Mouse (Mus musculus) midbrain, embryonic 11.5 days (tissue): ENCODE measurements around the gene Pigz. TPM values are rescaled to one million over a fixed set of nuclear protein-coding genes. Genes with fewer than 3 reads are reported as not detected.

ENCODE experiments used
- ATAC-seq: fragments of 200-750 bp; cut with Nextera tagmentation; 2 replicates; pipeline ENCODE4 v1.8.0; 2017; ENCODE audit warnings: moderate TSS enrichment, moderate library complexity; ENCODE audit not compliant: low FRiP score
- DNase-seq: peaks from one replicate; pipeline ENCODE4 v3.0.0; 2015; ENCODE audit warnings: low spot score; ENCODE audit errors: missing footprints
- H3K27ac ChIP-seq: fragments of 300-500 bp; sonication (generic); 2 replicates; pipeline ENCODE4 v1.5.1; 2014; ENCODE audit warnings: low read depth, low read length
- H3K27me3 ChIP-seq: fragments of 300-500 bp; sonication (generic); 2 replicates; pipeline ENCODE4 v1.6.1; 2014; ENCODE audit warnings: mild to moderate bottlenecking, low read length, moderate library complexity, mixed read lengths; ENCODE audit not compliant: control insufficient read depth, insufficient read depth
- H3K36me3 ChIP-seq: fragments of 300-500 bp; sonication (generic); 2 replicates; pipeline ENCODE4 v1.6.1; 2014; ENCODE audit warnings: mild to moderate bottlenecking, low read length, moderate library complexity, mixed read lengths; ENCODE audit not compliant: control insufficient read depth, insufficient read depth
- H3K4me1 ChIP-seq: fragments of 300-500 bp; sonication (generic); 2 replicates; pipeline ENCODE4 v1.6.1; 2014; ENCODE audit warnings: low read length; ENCODE audit not compliant: control insufficient read depth, insufficient read depth
- H3K4me2 ChIP-seq: fragments of 300-500 bp; sonication (generic); 2 replicates; pipeline ENCODE4 v1.6.1; 2014; ENCODE audit warnings: mild to moderate bottlenecking, moderate library complexity
- H3K4me3 ChIP-seq: fragments of 300-500 bp; sonication (generic); 2 replicates; pipeline ENCODE4 v1.5.1; 2014; ENCODE audit warnings: low read depth, low read length
- H3K9ac ChIP-seq: fragments of 300-500 bp; sonication (generic); 2 replicates; pipeline ENCODE4 v1.6.1; 2014; ENCODE audit warnings: low read length
- H3K9me3 ChIP-seq: fragments of 300-500 bp; sonication (generic); 2 replicates; pipeline ENCODE4 v1.6.1; 2016; ENCODE audit warnings: low read length; ENCODE audit not compliant: control insufficient read depth
- WGBS: fragments of 180-500 bp; shearing (Covaris S2); extraction: QIAGEN DNeasy Blood & Tissue Kit; methylation state at CpG from one replicate; pipeline ENCODE4 v1.1.7; 2014; 5-methylcytosine and 5-hydroxymethylcytosine counted together
- polyA plus RNA-seq: library from polyadenylated mRNA; unstranded; fragments of >200 nt; fragmentation: Nextera tagmentation; extraction: Ambion mirVana; gene quantifications from 2 replicates; pipeline ENCODE4 v1.2.1, GENCODE M21; 2014

Gene Pigz
- polyA plus RNA-seq, 1 experiment from 2014 or later = 1.4 TPM

- 73% methylated on average over 4 of the region's 4 CpGs for WGBS
- Histone ChIP-seq H3K4me3 (no peak overlapping the region), H3K4me1 (no peaks in the 10 kb centered on the region), H3K27me3 (peaks cover 2% of the 10 kb centered on the region; the same call in 1 of the 2 replicates), H3K4me2 (no peak overlapping the region), H3K9me3 (no peaks in the 10 kb centered on the region), H3K27ac (no peak overlapping the region), H3K9ac (no peak overlapping the region), H3K36me3 (no peaks in the 10 kb centered on the region)
- DNase-seq = peak; percentile 77
- ATAC-seq = no peak
Measured at GRCm38 (mm10) chr16:31905331-31905730, 28.3 kb upstream of the Pigz start.

GRCm38 (mm10) chr16:31905891-31906825 is 27.5 kb upstream of the Pigz start:
- peak overlapping the region; percentile 29 for H3K4me2 ChIP-seq
- ATAC-seq (no peak), DNase-seq (peak; percentile 82)
- H3K27ac ChIP-seq = no peak overlapping the region
- no peak overlapping the region for H3K4me3 ChIP-seq
- H3K4me1 ChIP-seq = no peaks in the 10 kb centered on the region
- WGBS = 34% methylated on average over 20 of the region's 20 CpGs
- peaks cover 2% of the 10 kb centered on the region; the same call in 1 of the 2 replicates for H3K27me3 ChIP-seq
- no peak overlapping the region for H3K9ac ChIP-seq
- H3K36me3 ChIP-seq = no peaks in the 10 kb centered on the region
- H3K9me3 ChIP-seq = no peaks in the 10 kb centered on the region

DNA sequence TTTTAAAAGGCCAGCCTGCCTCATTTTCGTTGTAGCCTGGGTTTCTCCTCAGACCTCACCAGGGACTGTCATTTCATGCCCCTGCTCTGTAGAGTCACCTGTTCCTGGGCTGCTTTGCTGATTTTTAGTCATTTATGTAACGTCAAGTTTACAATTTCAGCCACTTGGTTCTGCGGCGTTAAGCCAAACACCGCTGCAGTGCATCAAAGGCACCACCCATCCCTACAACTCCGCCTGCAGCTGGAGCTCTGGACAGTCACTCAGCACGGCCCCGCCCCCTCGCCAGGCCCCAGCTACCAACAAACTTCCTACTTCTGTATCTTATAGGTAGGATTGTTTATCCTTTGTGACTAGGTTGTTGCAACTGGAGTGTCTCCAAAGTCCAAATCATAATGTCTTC is 26.8 kb upstream of the Pigz start:
- no peak overlapping the region for H3K9ac ChIP-seq
- ATAC-seq (no peak), DNase-seq (peak; percentile 88)
- no peak overlapping the region for H3K4me3 ChIP-seq
- H3K4me2 ChIP-seq = peak overlapping the region; percentile 29; the same call in 1 of the 2 replicates
- peaks cover 2% of the 10 kb centered on the region; the same call in 1 of the 2 replicates for H3K27me3 ChIP-seq
- H3K9me3 ChIP-seq = no peaks in the 10 kb centered on the region
- H3K27ac ChIP-seq = no peak overlapping the region
- WGBS = 15% methylated on average over 9 of the region's 9 CpGs
- no peaks in the 10 kb centered on the region for H3K4me1 ChIP-seq
- H3K36me3 ChIP-seq = no peaks in the 10 kb centered on the region

DNA sequence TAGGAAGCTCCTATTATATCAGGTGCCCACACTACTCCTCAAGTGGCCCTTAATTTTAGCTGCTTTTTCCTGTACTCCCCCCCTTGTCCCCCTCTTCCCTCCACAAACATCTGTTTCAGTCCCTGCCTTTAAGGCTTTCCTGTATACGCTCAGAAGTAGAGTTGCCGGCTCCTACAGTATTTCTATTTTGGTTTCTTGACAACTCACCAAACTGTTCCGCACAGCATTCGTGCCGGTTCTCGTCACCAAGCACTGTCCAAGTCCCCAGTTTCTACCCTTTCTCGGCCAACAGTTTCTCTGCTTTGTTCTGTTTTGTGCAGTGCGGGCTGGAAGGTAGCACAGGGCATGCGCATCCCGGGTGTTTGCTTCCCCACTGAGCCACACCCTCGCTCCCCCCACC is 24.7 kb upstream of the Pigz start:
- Histone ChIP-seq H3K4me3 (no peak overlapping the region), H3K4me1 (no peaks in the 10 kb centered on the region), H3K9ac (no peak overlapping the region), H3K9me3 (no peaks in the 10 kb centered on the region), H3K27ac (no peak overlapping the region), H3K27me3 (peaks cover 2% of the 10 kb centered on the region; the same call in 1 of the 2 replicates), H3K36me3 (no peaks in the 10 kb centered on the region), H3K4me2 (no peak overlapping the region)
- ATAC-seq (no peak), DNase-seq (peak; percentile 64)
- 70% methylated on average over 11 of the region's 11 CpGs for WGBS

DNA sequence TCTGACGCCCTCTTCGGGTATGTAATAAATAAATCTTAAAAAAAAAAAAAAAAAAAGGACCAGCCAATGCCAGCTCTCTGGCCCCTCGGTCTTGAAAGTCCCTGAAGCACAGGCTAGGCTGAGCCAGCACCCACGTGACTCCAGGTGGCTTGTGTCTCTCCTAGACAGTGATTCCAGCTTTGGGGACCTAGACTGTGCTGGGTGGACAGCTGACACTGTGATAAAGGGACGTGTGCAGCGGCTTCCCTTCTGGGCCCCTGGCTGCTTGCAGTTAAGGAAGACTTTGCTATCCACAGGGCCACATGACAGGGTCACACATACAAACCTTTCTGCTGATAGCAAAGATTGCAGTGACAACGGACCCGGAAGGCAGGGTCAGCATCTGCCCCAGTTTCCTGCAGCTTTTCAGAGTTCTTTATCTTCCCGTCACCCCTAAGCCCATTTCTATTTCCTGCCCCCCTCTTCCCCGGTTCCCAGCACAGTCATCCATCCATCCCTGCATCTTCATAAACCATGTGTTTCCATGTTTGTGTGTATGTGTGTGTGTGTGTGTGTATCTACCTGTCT is 23.3 kb upstream of the Pigz start:
- Histone ChIP-seq H3K9me3 (no peaks in the 10 kb centered on the region), H3K36me3 (no peaks in the 10 kb centered on the region), H3K4me1 (no peaks in the 10 kb centered on the region), H3K4me2 (no peak overlapping the region), H3K27ac (no peak overlapping the region), H3K4me3 (no peak overlapping the region), H3K27me3 (peaks cover 2% of the 10 kb centered on the region; the same call in 1 of the 2 replicates), H3K9ac (no peak overlapping the region)
- 74% methylated on average over 10 of the region's 10 CpGs for WGBS
- DNase-seq (no peak), ATAC-seq (no peak)

- H3K4me2 ChIP-seq = no peak overlapping the region
Measured at GRCm38 (mm10) chr16:31917776-31918175, 15.9 kb upstream of the Pigz start.

DNA sequence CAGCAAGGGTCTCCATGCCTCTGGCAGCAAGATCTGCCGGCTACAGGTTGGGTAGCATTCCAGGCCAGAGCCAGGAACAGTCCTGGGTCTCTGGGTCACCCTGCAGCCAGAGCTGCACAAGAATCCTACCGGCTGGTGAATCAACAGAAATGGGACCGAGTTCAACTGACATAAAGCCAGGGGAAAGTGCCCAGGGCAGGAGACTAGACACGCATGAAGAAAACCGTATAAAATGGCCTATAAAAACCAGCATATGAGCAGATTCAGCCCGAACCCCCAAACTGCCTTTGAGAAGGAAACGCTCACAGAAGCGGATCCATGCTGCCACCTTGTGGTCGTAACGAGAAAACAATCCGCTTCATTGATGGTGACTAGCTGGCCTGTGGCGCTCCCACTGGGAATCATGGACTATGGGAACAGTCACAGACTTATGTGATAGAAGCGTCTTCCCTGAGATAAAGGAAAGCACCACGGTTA is 15.4 kb upstream of the Pigz start:
- 5% methylated on average over 14 of the region's 14 CpGs for WGBS
- Histone ChIP-seq H3K4me2 (peak overlapping the region; percentile 27; the same call in 1 of the 2 replicates), H3K27me3 (no peaks in the 10 kb centered on the region), H3K27ac (no peak overlapping the region), H3K9ac (0 out of 2 replicates have a peak overlapping the region, but pooled peaks have one; percentile 38), H3K9me3 (no peaks in the 10 kb centered on the region), H3K4me3 (no peak overlapping the region), H3K36me3 (no peaks in the 10 kb centered on the region), H3K4me1 (0 out of 2 replicates have a peak, but pooled peaks cover 2% of the 10 kb centered on the region)
- ATAC-seq (no peak), DNase-seq (peak; percentile 99)

More at GRCm38 (mm10) chr16:31917776-31918175, 15.9 kb upstream of the Pigz start:
- H3K9me3 ChIP-seq = no peaks in the 10 kb centered on the region
- no peak overlapping the region for H3K27ac ChIP-seq
- no peak for ATAC-seq
- H3K36me3 ChIP-seq = no peaks in the 10 kb centered on the region
- no peaks in the 10 kb centered on the region for H3K27me3 ChIP-seq
- peak; percentile 81 for DNase-seq
- H3K4me1 ChIP-seq = 0 out of 2 replicates have a peak, but pooled peaks cover 2% of the 10 kb centered on the region
- no peak overlapping the region; the same call in 1 of the 2 replicates for H3K9ac ChIP-seq
- 78% methylated on average over 11 of the region's 11 CpGs for WGBS
- H3K4me3 ChIP-seq = no peak overlapping the region

DNA sequence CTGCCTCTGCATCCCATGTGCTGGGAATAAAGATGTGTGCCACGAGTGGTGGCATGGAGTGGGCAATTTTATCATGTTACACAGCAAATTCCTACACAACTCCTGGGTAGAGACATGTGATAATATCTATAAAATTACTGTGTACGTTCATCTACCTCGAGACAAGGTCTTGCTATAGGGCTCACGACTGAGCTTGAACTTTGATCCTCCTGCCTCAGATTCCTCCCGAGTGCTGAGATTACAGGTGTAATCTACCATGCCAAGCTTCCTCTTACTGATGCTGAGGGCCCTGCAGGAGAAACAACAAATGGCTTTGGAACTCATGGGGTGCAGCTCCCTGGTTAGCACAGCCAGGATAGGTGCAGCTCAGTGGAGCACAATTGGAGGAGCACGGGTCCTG is 9.3 kb upstream of the Pigz start:
- Histone ChIP-seq H3K4me2 (no peak overlapping the region), H3K4me1 (no peaks in the 10 kb centered on the region), H3K27me3 (no peaks in the 10 kb centered on the region), H3K36me3 (no peaks in the 10 kb centered on the region), H3K9me3 (no peaks in the 10 kb centered on the region), H3K4me3 (no peak overlapping the region), H3K27ac (no peak overlapping the region), H3K9ac (no peak overlapping the region)
- WGBS = 86% methylated on average over 6 of the region's 6 CpGs
- ATAC-seq (no peak), DNase-seq (peak; percentile 44)

DNA sequence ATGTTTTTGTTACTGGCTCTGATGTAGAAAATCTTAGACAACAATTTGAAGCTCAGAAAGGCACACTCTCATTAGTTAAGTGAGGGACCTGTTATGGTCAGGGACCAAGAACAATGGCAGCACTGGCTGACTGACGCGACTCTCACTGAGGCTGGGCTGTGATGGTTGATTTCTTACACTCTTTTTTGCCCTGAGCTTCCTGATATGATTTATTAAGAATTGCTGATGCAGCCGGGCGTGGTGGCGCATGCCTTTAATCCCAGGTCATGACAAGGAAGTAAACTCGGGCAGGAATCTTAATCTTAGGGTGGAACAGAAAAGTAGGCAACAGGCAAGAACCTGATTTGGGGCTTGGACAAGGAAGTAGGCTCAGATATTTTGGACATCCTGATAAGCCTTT is 7.6 kb upstream of the Pigz start:
- no peaks in the 10 kb centered on the region for H3K4me1 ChIP-seq
- 81% methylated on average over 6 of the region's 6 CpGs for WGBS
- H3K9ac ChIP-seq = no peak overlapping the region
- H3K4me2 ChIP-seq = no peak overlapping the region
- DNase-seq (peak; percentile 71), ATAC-seq (no peak)
- H3K9me3 ChIP-seq = no peaks in the 10 kb centered on the region
- H3K36me3 ChIP-seq = no peaks in the 10 kb centered on the region
- H3K4me3 ChIP-seq = no peak overlapping the region
- no peak overlapping the region for H3K27ac ChIP-seq
- H3K27me3 ChIP-seq = no peaks in the 10 kb centered on the region
